Comparison of ENCODE assay signal across 8 mouse cellular contexts in genomic region chr7:130645332-130645993, GRCm38 (mm10).
DNase-seq lines count a peak whose midpoint lies in the region; ATAC-seq lines count a peak whose summit lies in the region.

No protein-coding gene starts in this region.

- DNase-seq in adrenal gland, adult 8-10 months, result peak; percentile 63
- DNase-seq in adrenal gland, postnatal 14 days, result no peak
- peak; percentile 72 to 76 for DNase-seq in urinary bladder, postnatal 36 days (ENCODE audit: low spot score in 2 of 2)
- no peak for DNase-seq in urinary bladder, postnatal 10 days (ENCODE audit: low spot score)
- DNase-seq in thymus, postnatal 10 days (ENCODE audit: low spot score in 2 of 2), result peak; percentile 19 to 22
- no peak for DNase-seq in right cerebral cortex, adult 18-20 months

- ATAC-seq in inflammation-experienced regulatory T-cells, adult 6 months, result peak; percentile 23
- ATAC-seq in megakaryocyte, adult 5-6 weeks (ENCODE audit: poor library complexity, severe bottlenecking), result peak; percentile 25

Comparison
In these comparisons a context has a peak if more than half of its experiments do, and no peak if none do; other contexts are left out.
1. DNase-seq: peak in adrenal gland, adult 8-10 months (single experiment), urinary bladder, postnatal 36 days (2 of 2) and thymus, postnatal 10 days (2 of 2); none in adrenal gland, postnatal 14 days (single experiment), urinary bladder, postnatal 10 days (single experiment) and right cerebral cortex, adult 18-20 months (single experiment).